Mouse (Mus musculus) bone marrow, adult 2 months (tissue): ENCODE results near the gene Otub1. TPM values are rescaled to one million over a fixed set of nuclear protein-coding genes. Genes with fewer than 3 reads are reported as not detected.

ENCODE experiments used
- H3K27ac ChIP-seq: fragments of 200-500 bp; 2 replicates; pipeline ENCODE4 v1.5.1; 2012; ENCODE audit warnings: low read depth, mild to moderate bottlenecking, control low read depth, inconsistent platforms, low read length; ENCODE audit not compliant: control insufficient read depth, poor library complexity, insufficient read depth
- H3K4me1 ChIP-seq: fragments of 200-500 bp; 2 replicates; pipeline ENCODE4 v1.6.1; 2011; ENCODE audit warnings: low read length; ENCODE audit not compliant: control insufficient read depth, insufficient read depth
- H3K4me3 ChIP-seq: fragments of 200-500 bp; replicated peaks from 2 replicates; pipeline ENCODE3; 2011; ENCODE audit warnings: mild to moderate bottlenecking, low read depth, low read length, control low read depth; ENCODE audit not compliant: control insufficient read depth
- CTCF ChIP-seq: fragments of 200-500 bp; IDR thresholded peaks from 2 replicates; pipeline ENCODE4 v1.5.1; 2011; ENCODE audit warnings: low read length, control low read depth; ENCODE audit not compliant: control insufficient read depth, insufficient read depth
- POLR2A ChIP-seq: fragments of 200-500 bp; IDR thresholded peaks from 2 replicates; pipeline ENCODE4 v1.6.1; 2011; ENCODE audit warnings: low read depth, mild to moderate bottlenecking, control low read depth, low read length, borderline replicate concordance; ENCODE audit not compliant: control insufficient read depth
- WGBS: fragments of 180-500 bp; shearing (Covaris S2); methylation state at CpG from one replicate; pipeline ENCODE4 v1.1.7; 2018; 5-methylcytosine and 5-hydroxymethylcytosine counted together
- polyA plus RNA-seq: library from polyadenylated mRNA; stranded (reverse); fragments of >200 nt; gene quantifications from 2 replicates; pipeline ENCODE4 v1.2.4, GENCODE M21; 2011; ENCODE audit warnings: low replicate concordance; ENCODE audit not compliant: missing spikeins, insufficient read depth, insufficient read length

The Otub1 gene
- polyA plus RNA-seq, 1 experiment: 45.5 TPM

DNA sequence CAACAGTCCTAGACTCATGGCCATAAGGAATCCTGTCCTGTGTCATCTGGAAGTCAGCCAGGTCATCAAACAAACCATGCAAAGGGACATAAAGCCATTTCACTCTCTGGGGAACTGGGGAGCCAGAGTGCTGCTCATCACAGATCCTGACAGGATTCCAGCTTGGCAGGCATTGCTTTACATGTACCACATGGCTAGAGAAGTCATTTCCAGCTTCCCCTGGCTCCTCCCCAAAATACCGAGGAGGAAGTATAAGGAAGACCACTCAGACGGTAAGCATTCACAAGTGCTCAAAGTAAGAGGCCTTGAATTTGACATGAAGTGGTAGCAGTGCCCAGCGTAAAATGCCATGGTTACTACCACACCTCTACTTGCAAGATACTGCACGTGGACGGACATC lies 8.4 kb upstream of the Otub1 start:
- WGBS: 69% methylated on average over 5 of the region's 5 CpGs
- Histone ChIP-seq H3K4me1 (peaks cover 2% of the 10 kb centered on the region; the same call in 1 of the 2 replicates), H3K4me3 (no peak overlapping the region), H3K27ac (no peak overlapping the region)
- TF ChIP-seq POLR2A: no peak
- no peak for TF ChIP-seq CTCF

DNA sequence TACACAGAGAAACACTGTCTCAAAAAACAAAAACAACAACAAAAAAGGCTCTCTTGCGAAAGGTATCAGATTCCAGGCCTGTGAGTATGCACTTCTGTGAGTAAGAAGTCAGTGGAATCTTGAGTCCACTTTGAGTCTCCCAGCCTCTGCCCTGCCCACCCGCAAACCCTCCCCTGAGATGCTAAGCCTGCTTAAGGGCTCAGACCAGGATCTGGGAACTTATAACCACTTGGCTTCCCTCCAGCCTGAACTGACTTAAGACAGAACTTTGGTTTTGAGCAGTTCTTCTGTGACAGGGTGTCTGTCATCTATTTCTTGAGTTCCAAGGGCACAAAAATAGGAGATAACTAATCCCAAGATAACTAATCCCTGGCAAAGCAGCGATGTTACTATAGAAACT lies 6.9 kb upstream of the Otub1 start:
- no peak overlapping the region for H3K4me3 ChIP-seq
- H3K4me1 ChIP-seq: peaks cover 2% of the 10 kb centered on the region; the same call in 1 of the 2 replicates
- WGBS: 93% methylated on average over 3 of the region's 3 CpGs
- TF ChIP-seq CTCF (no peak), POLR2A (no peak)
- H3K27ac ChIP-seq: no peak overlapping the region

DNA sequence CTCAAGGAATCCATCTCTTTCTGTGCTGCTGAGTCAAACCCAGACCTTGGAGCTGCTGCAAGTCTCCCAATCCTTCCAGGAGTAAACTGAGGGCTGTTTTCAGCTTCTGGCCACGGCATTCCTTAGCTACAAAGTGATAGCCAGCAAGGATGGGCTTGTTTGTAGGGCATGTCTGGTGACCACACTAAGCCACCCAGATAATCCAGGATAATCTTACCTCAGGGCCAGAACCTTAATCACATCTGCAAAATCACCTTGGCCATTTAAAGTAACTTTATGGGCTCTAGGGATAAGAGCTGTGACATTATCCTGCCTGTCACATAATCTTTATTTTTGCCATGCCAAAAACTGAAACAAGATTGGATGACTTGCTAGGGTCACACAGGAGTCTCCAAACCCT lies 6.1 kb upstream of the Otub1 start:
- TF ChIP-seq CTCF (no peak), POLR2A (no peak)
- Histone ChIP-seq H3K4me1 (no peaks in the 10 kb centered on the region; the same call in 1 of the 2 replicates), H3K27ac (no peak overlapping the region), H3K4me3 (no peak overlapping the region)
- WGBS: 77% methylated on average over 1 of the region's 1 CpGs

DNA sequence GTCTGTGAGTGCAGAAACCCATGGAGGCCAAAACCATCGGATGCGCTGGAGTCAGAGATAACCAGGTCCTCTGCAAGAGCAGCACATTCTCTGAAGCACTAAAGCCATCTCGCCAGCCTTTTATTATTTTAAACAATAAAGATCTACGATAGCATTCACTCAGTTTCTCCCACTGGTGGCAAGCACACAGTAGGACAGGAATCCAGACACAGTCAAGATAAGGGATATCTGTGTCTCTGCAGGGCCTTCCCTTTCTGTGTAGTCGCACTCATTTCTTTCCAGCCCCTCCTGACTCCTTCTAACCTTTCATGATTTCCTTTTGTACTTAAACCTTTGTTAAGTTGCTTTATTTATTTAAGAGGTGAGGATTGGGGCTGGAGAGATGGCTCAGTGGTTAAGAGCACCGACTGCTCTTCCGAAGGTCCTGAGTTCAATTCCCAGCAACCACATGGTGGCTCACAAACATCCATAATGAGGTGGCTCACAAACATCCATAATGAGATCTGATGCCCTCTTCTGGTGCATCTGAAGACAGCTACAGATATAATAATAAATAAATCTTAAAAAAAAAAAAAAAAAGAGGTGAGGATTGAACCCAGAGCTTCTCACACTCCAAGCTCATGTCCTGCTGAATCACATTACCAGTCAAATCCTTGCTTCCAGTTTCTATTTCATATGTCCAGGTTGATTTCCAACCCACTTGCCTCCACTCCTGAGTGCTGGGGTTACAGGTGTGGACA lies 4.0 kb upstream of the Otub1 start:
- TF ChIP-seq CTCF (no peak), POLR2A (no peak)
- no peak overlapping the region for H3K4me3 ChIP-seq
- peaks cover 1% of the 10 kb centered on the region; the same call in 1 of the 2 replicates for H3K4me1 ChIP-seq
- no peak overlapping the region for H3K27ac ChIP-seq
- WGBS: 79% methylated on average over 7 of the region's 7 CpGs

DNA sequence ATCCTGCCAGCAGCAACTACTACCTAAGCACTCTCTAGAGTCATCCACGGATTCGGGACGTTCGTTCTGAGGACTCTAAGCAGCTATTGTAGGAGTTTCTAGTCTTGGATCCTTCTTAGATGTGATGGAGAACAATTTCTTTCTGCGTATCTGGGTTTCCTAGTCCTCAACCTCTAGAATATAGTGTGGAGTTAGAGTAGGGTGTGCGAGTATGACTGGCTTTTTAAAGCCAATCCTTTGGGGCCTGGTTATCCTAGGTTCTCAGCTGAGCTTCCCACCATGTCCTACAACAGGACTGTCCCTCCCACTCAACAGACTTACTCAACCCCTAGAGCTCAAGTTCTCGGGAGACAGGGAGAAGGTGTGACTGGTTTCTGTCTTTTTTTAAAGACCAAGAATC lies 790 bp downstream of the Otub1 start:
- WGBS: 35% methylated on average over 7 of the region's 7 CpGs
- Histone ChIP-seq H3K27ac (peak overlapping the region; percentile 96), H3K4me1 (peaks cover 3% of the 10 kb centered on the region), H3K4me3 (peak overlapping the region; percentile 81)
- TF ChIP-seq POLR2A (no peak), CTCF (no peak)

DNA sequence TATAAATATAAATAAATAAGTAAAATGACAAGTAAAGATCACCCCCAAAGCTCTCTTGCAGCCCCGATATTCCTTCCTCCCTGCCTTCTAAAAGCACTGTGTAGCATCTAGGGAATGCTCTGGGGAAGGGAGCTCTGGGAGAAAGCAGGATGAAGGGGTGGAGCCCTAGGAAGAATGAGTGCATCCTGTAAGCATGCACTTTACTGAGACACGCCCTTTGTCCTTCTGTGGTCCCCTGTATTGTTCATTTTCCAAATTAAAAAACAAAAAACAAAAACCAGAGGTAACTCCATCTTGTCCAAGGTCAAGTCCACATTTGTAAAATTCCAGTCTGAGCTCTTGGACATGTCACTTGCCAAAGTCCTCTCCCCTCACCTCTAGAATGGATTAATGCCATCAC lies 1.2 kb downstream of the Otub1 start:
- Histone ChIP-seq H3K4me3 (peak overlapping the region; percentile 81), H3K27ac (no peak overlapping the region), H3K4me1 (peaks cover 3% of the 10 kb centered on the region)
- WGBS: 76% methylated on average over 2 of the region's 2 CpGs
- TF ChIP-seq CTCF (no peak), POLR2A (no peak)

DNA sequence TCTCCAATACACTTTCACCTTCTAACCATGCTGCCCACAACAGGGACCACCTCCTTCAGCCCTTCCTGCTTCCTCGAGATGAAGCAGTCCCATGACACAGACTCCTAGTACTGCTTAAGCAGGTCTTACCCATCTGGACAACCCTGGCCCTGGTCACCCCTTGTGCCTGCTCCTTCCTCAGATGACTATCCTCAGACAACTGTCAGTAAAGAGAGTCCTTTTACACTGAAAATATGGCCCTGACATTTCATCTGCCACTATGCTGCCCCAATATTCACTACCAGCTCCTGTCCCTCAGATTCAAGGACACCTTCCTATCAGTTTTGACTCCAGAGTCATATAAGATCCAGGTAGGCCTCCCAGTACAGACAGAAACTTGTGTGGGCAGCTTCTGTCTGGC lies 5.7 kb downstream of the Otub1 start:
- TF ChIP-seq POLR2A (no peak), CTCF (no peak)
- WGBS: 55% methylated on average over 1 of the region's 1 CpGs
- Histone ChIP-seq H3K27ac (no peak overlapping the region), H3K4me3 (no peak overlapping the region), H3K4me1 (peaks cover 3% of the 10 kb centered on the region)

DNA sequence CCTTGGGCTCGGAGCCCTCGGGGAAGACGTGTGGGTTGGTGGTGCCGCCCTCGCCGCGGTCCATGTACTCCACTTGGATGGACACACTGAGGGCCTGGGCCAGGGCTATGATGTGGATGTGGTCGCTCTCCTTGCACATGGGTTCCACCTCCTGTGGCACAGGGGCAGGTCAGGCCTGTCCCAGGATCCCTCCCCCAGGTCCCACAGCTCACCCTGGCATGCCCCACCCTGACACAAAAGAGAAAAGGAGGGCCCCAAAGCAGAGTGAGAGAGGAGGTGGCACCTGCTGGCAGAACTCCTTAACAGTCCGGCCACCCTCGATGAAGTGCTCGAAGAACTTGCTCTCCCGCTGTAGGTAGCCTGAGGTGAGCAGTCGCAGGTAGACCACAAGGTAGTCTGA lies 7.0 kb downstream of the Otub1 start:
- WGBS: 93% methylated on average over 13 of the region's 13 CpGs
- no peak for TF ChIP-seq CTCF
- TF ChIP-seq POLR2A: no peak

More for the DNA sequence above, 7.0 kb downstream of the Otub1 start:
- H3K4me1 ChIP-seq: no peaks in the 10 kb centered on the region
- H3K27ac ChIP-seq: no peak overlapping the region
- H3K4me3 ChIP-seq: no peak overlapping the region
